Mouse (Mus musculus) MEL (cell line): ENCODE measurements at regions not wholly inside any gene's neighbourhood (a gene's known extent, or its start where the extent isn't known, plus 50 kb on each side); places are given as distances from the start of the nearest gene placed in this dataset.

ENCODE experiments used
- DNase-seq: peaks from one replicate; pipeline ENCODE4 v3.0.0; 2011; ENCODE audit warnings: low read depth, low spot score
- H3K27ac ChIP-seq: 2 replicates; pipeline ENCODE4 v1.5.1; 2012; ENCODE audit warnings: low read depth, mild to moderate bottlenecking, control low read depth, low read length, moderate library complexity; ENCODE audit not compliant: control insufficient read depth
- H3K27me3 ChIP-seq, 2 experiments: fragments of 150-350 bp in 1 of 2; sonication (generic) in 1 of 2; 2 replicates each; pipeline ENCODE4 v1.6.1; 2012; ENCODE audit warnings: low read length in 2 of 2, mild to moderate bottlenecking in 2 of 2, improper control_type of control experiment in 1 of 2, moderate library complexity in 1 of 2; ENCODE audit not compliant: insufficient read depth in 2 of 2, control insufficient read depth in 1 of 2
- H3K36me3 ChIP-seq, 2 experiments: 2 replicates each; pipeline ENCODE4 v1.6.1; 2012 to 2014; ENCODE audit warnings: low read length in 2 of 2, improper control_type of control experiment in 1 of 2, inconsistent platforms in 1 of 2, mild to moderate bottlenecking in 1 of 2; ENCODE audit not compliant: insufficient read depth in 2 of 2, control insufficient read depth in 1 of 2
- H3K4me1 ChIP-seq, 2 experiments: fragments of 150-350 bp in 1 of 2; sonication (generic) in 1 of 2; 2 replicates each; pipeline ENCODE4 v1.6.1; 2012; ENCODE audit warnings: low read length in 2 of 2, improper control_type of control experiment in 1 of 2, mild to moderate bottlenecking in 1 of 2; ENCODE audit not compliant: insufficient read depth in 2 of 2, control insufficient read depth in 1 of 2
- H3K4me3 ChIP-seq, 2 experiments: fragments of 150-350 bp in 1 of 2; sonication (generic) in 1 of 2; 2 replicates each; pipeline ENCODE4 v1.5.1; 2012; ENCODE audit warnings: low read depth in 2 of 2, low read length in 2 of 2, mild to moderate bottlenecking in 2 of 2, moderate library complexity in 2 of 2, control low read depth in 1 of 2, improper control_type of control experiment in 1 of 2; ENCODE audit not compliant: control insufficient read depth in 1 of 2, insufficient read depth in 1 of 2
- H3K79me2 ChIP-seq: 2 replicates; pipeline ENCODE4 v1.6.1; 2012; ENCODE audit warnings: mild to moderate bottlenecking, low read length, moderate library complexity; ENCODE audit not compliant: control insufficient read depth, poor library complexity, insufficient read depth
- H3K9ac ChIP-seq: 2 replicates; pipeline ENCODE4 v1.6.1; 2012; ENCODE audit warnings: low read depth, mild to moderate bottlenecking, control low read depth, low read length, moderate library complexity; ENCODE audit not compliant: control insufficient read depth, poor library complexity, severe bottlenecking
- H3K9me3 ChIP-seq: fragments of 150-350 bp; sonication (generic); replicated peaks from 2 replicates; pipeline ENCODE4 v1.6.1; 2012; ENCODE audit warnings: mild to moderate bottlenecking, low read length, improper control_type of control experiment, moderate library complexity; ENCODE audit not compliant: insufficient read depth
- BHLHE40 ChIP-seq: IDR thresholded peaks from 2 replicates; pipeline ENCODE4 v1.6.1; 2012; ENCODE audit warnings: low read depth, mild to moderate bottlenecking, inconsistent platforms, low read length, improper control_type of control experiment, borderline replicate concordance
- CHD1 ChIP-seq: IDR thresholded peaks from 2 replicates; pipeline ENCODE4 v1.6.1; 2012; ENCODE audit warnings: low read depth, mild to moderate bottlenecking, inconsistent platforms, low read length, improper control_type of control experiment
- CHD2 ChIP-seq: IDR thresholded peaks from 2 replicates; pipeline ENCODE4 v1.6.1; 2011; ENCODE audit warnings: low read length, improper control_type of control experiment
- ELF1 ChIP-seq: IDR thresholded peaks from 2 replicates; pipeline ENCODE4 v1.6.1; 2014; ENCODE audit warnings: low read depth, mild to moderate bottlenecking, inconsistent platforms, low read length, improper control_type of control experiment, moderate library complexity
- GABPA ChIP-seq: IDR thresholded peaks from 2 replicates; pipeline ENCODE4 v1.6.1; 2012; ENCODE audit warnings: low read depth, mild to moderate bottlenecking, inconsistent platforms, low read length, improper control_type of control experiment, moderate library complexity
- GATA1 ChIP-seq: IDR thresholded peaks from 2 replicates; pipeline ENCODE4 v1.6.1; 2011; ENCODE audit warnings: low read depth, low read length, improper control_type of control experiment
- HCFC1 ChIP-seq: IDR thresholded peaks from 2 replicates; pipeline ENCODE4 v1.6.1; 2012; ENCODE audit warnings: low read depth, mild to moderate bottlenecking, inconsistent platforms, low read length, improper control_type of control experiment, moderate library complexity
- JUND ChIP-seq: IDR thresholded peaks from 2 replicates; pipeline ENCODE4 v1.6.1; 2011; ENCODE audit warnings: low read depth, mild to moderate bottlenecking, improper control_type of control experiment, low read length
- KAT2A ChIP-seq: conservative IDR thresholded peaks from 2 replicates; pipeline ENCODE4 v1.6.1; 2012; ENCODE audit warnings: low read depth, low read length, improper control_type of control experiment, inconsistent platforms
- MAFK ChIP-seq: IDR thresholded peaks from 2 replicates; pipeline ENCODE4 v1.6.1; 2011; ENCODE audit warnings: low read depth, mild to moderate bottlenecking, low read length, improper control_type of control experiment, borderline replicate concordance
- MAX ChIP-seq: IDR thresholded peaks from 2 replicates; pipeline ENCODE4 v1.6.1; 2011; ENCODE audit warnings: low read length, improper control_type of control experiment
- MAZ ChIP-seq: IDR thresholded peaks from 2 replicates; pipeline ENCODE4 v1.6.1; 2012; ENCODE audit warnings: low read depth, mild to moderate bottlenecking, inconsistent platforms, low read length, improper control_type of control experiment
- MEF2A ChIP-seq: IDR thresholded peaks from 2 replicates; pipeline ENCODE4 v1.6.1; 2014; ENCODE audit warnings: low read depth, mild to moderate bottlenecking, inconsistent platforms, low read length, improper control_type of control experiment; ENCODE audit not compliant: poor library complexity, insufficient replicate concordance, severe bottlenecking; ENCODE audit errors: extremely low read depth
- MYB ChIP-seq: IDR thresholded peaks from 2 replicates; pipeline ENCODE4 v1.6.1; 2011; ENCODE audit warnings: mild to moderate bottlenecking, low read depth, low read length, improper control_type of control experiment
- MYC ChIP-seq: IDR thresholded peaks from 2 replicates; pipeline ENCODE4 v1.6.1; 2011; ENCODE audit warnings: low read depth, mild to moderate bottlenecking, low read length, improper control_type of control experiment, moderate library complexity
- POLR2A ChIP-seq, 2 experiments: IDR thresholded peaks; 2 replicates each; pipeline ENCODE4 v1.6.1; 2011 to 2012; ENCODE audit warnings: low read length in 2 of 2, mild to moderate bottlenecking in 2 of 2, control low read depth in 1 of 2, improper control_type of control experiment in 1 of 2, low read depth in 1 of 2, moderate library complexity in 1 of 2; ENCODE audit not compliant: control insufficient read depth in 1 of 2, insufficient read depth in 1 of 2, poor library complexity in 1 of 2
- POLR2AphosphoS2 ChIP-seq: IDR thresholded peaks from 2 replicates; pipeline ENCODE4 v1.6.1; 2011; ENCODE audit warnings: low read length, improper control_type of control experiment
- POLR2AphosphoS5 ChIP-seq: IDR thresholded peaks from 2 replicates; pipeline ENCODE4 v1.6.1; 2012; ENCODE audit warnings: low read depth, borderline replicate concordance, mild to moderate bottlenecking, inconsistent platforms, low read length, moderate library complexity, mixed read lengths
- RAD21 ChIP-seq: IDR thresholded peaks from 2 replicates; pipeline ENCODE4 v1.6.1; 2011; ENCODE audit warnings: mild to moderate bottlenecking, low read depth, low read length, improper control_type of control experiment
- RCOR1 ChIP-seq: IDR thresholded peaks from 2 replicates; pipeline ENCODE4 v1.6.1; 2012; ENCODE audit warnings: low read depth, mild to moderate bottlenecking, inconsistent platforms, low read length, improper control_type of control experiment
- SMC3 ChIP-seq: IDR thresholded peaks from 2 replicates; pipeline ENCODE4 v1.6.1; 2011; ENCODE audit warnings: low read depth, low read length, improper control_type of control experiment
- TAL1 ChIP-seq: IDR thresholded peaks from 2 replicates; pipeline ENCODE4 v1.6.1; 2012; ENCODE audit warnings: mild to moderate bottlenecking, inconsistent platforms, low read length, moderate library complexity, mixed read lengths
- TBP ChIP-seq: IDR thresholded peaks from 2 replicates; pipeline ENCODE4 v1.8.0; 2011; ENCODE audit warnings: low read depth, low read length, improper control_type of control experiment
- TCF12 ChIP-seq: IDR thresholded peaks from 2 replicates; pipeline ENCODE4 v1.6.1; 2014; ENCODE audit warnings: low read depth, mild to moderate bottlenecking, inconsistent platforms, low read length, improper control_type of control experiment, moderate library complexity
- USF2 ChIP-seq, 2 experiments: IDR thresholded peaks; 2 replicates each; pipeline ENCODE4 v1.6.1; 2011 to 2012; ENCODE audit warnings: improper control_type of control experiment in 2 of 2, low read length in 2 of 2, borderline replicate concordance in 1 of 2, inconsistent platforms in 1 of 2, low read depth in 1 of 2, mild to moderate bottlenecking in 1 of 2; ENCODE audit not compliant: insufficient read depth in 1 of 2
- ZC3H11A ChIP-seq: IDR thresholded peaks from 2 replicates; pipeline ENCODE4 v1.6.1; 2012; ENCODE audit warnings: low read depth, mild to moderate bottlenecking, inconsistent platforms, low read length, improper control_type of control experiment
- ZKSCAN1 ChIP-seq: IDR thresholded peaks from 2 replicates; pipeline ENCODE4 v1.6.1; 2012; ENCODE audit warnings: low read depth, mild to moderate bottlenecking, inconsistent platforms, low read length, improper control_type of control experiment, moderate library complexity

- H3K9me3 ChIP-seq, result no peaks in the 10 kb centered on the region
- H3K27me3 ChIP-seq, result no peaks in the 10 kb centered on the region
- peaks cover 0 to 14% of the 10 kb centered on the region in 2 experiments; a peak in 2 of 4 replicates for H3K36me3 ChIP-seq
- no peak for DNase-seq
- H3K4me1 ChIP-seq, result peaks cover 2 to 21% of the 10 kb centered on the region in 2 experiments; a peak in 3 of 4 replicates
- no peak overlapping the region for H3K9ac ChIP-seq
- H3K27ac ChIP-seq, result no peak overlapping the region
- H3K4me3 ChIP-seq, result no peak overlapping the region
- H3K79me2 ChIP-seq, result no peaks in the 10 kb centered on the region
- TF ChIP-seq ELF1, result no peak
- no peak for TF ChIP-seq TBP
- no peak for TF ChIP-seq BHLHE40
- no peak for TF ChIP-seq ZKSCAN1
- no peak for TF ChIP-seq MAFK
- no peak for TF ChIP-seq GABPA
- TF ChIP-seq MYC, result no peak
- no peak for TF ChIP-seq POLR2AphosphoS5
- no peak for TF ChIP-seq TCF12
- no peak for TF ChIP-seq TAL1
- no peak for TF ChIP-seq POLR2AphosphoS2
- TF ChIP-seq USF2 (IDR thresholded peaks at IDR 0.05; ENCODE audit: borderline replicate concordance in 1 of 2, insufficient read depth in 1 of 2, low read depth in 1 of 2, low read length in 2 of 2), result no peak
- no peak for TF ChIP-seq GATA1
- no peak for TF ChIP-seq CHD2
- no peak for TF ChIP-seq POLR2A (IDR thresholded peaks at IDR 0.05; ENCODE audit: control insufficient read depth in 1 of 2, insufficient read depth in 1 of 2, low read depth in 1 of 2, low read length in 2 of 2, poor library complexity in 1 of 2)
- no peak for TF ChIP-seq RAD21
- TF ChIP-seq SMC3, result no peak
- TF ChIP-seq MEF2A, result no peak
- TF ChIP-seq MYB, result no peak
- TF ChIP-seq CHD1, result no peak
Observed at GRCm38 (mm10) chr17:83972026-83972425, 124.3 kb upstream of the Haao start.

- Histone ChIP-seq H3K36me3 (peaks cover 0 to 4% of the 10 kb centered on the region in 2 experiments; a peak in 2 of 4 replicates), H3K9ac (no peak overlapping the region), H3K27ac (no peak overlapping the region), H3K79me2 (no peaks in the 10 kb centered on the region), H3K27me3 (no peaks in the 10 kb centered on the region), H3K4me3 (no peak overlapping the region), H3K4me1 (peaks cover 0 to 5% of the 10 kb centered on the region in 2 experiments; a peak in 1 of 4 replicates), H3K9me3 (no peaks in the 10 kb centered on the region)
- TF ChIP-seq MAX (no peak), MEF2A (no peak), CHD2 (no peak), SMC3 (no peak), TAL1 (no peak), JUND (no peak), KAT2A (no peak), HCFC1 (no peak), ZC3H11A (no peak), MAZ (no peak), MYB (no peak), ZKSCAN1 (no peak), RCOR1 (no peak), MYC (no peak), POLR2AphosphoS5 (no peak)
- no peak for DNase-seq
Observed at GRCm38 (mm10) chr17:83969407-83969826, 121.7 kb upstream of the Haao start.
